Mouse (Mus musculus) ZHBTc4 (cell line): Measurements from ENCODE around the gene Pdrg1.

ENCODE experiments used
- DNase-seq: peaks from one replicate; pipeline ENCODE4 v3.0.0-alpha.2; 2011; ENCODE audit warnings: low read depth, low spot score

Gene Pdrg1

DNA sequence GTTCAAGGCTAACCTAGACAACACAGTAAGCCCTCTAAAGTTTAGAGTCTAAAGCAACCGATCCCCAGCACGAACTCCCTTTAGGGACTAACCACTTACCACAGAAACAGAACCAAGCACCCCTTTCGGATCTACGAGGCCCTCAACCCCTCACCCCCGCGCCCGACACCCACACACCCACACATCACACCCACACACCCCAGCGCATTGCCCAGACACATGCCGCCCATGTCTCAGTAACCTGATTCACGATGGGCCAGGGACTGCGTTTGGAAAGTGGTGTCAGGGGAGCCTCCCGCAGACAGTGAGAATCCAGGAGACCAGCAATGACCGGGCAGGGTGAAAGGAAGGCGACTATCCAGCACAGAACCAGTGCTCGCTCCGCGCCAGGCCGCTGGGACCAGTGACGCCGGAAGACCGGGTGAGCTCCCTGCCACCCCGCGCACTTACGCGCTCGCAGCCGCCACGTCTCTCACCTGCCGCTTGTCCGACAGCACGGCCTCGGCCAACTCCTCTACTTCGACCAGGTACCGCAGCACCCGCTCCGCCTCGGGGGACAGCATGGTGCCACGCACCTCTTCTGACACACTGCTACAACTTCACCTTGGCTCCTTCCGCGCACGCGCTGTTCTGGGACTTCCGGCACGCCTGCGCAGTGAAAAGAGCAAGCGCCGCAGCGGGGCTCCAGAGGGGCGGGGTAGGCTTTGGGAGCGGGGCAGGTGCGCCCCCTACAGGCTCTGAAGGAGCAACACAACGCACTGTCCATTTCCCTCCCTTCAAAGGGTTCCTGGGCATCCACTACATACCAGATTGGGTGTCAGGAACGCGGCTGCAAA lies at the start of gene Pdrg1:
Gene Pdrg1, minus strand, starts transcription at position 670 of the 836 bp plus-strand sequence.
- peak; percentile 97 for DNase-seq

DNA sequence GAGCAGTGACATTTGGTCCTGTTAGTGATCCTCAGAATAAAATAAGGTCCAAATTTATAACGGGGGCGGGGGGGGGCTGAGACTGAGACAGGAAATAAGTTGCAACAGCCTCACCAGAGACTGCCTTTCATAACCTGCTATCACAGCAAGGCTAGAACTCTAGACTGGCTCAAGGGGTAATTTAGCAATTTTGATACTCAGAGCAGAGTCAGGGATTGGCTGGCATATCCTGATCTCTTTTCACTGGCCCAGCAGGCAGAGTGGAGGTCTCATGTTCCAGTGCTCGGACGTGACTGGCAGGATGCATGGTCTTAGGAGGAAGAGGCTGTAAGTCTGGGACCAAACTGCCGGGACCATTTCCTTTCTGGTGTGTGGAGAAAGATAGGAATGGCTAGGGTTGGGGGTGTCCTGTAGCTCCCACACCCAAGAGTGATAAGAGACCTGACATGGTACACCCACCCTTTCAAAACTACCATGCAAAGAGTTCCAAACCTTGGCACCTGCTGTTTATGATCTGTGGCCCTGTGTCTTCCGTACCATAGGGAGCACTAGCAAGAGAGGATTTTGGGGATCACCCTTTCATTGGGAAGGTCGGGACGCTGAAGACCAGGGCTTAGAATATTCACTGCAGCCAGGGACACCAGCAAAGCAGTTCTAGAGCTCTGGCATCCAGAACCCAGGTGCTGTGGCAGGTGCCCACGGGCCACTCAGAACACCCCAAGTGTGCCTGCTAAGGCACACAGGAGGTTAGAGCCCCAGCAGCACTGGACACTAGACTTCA lies 49.2 kb upstream of the Pdrg1 start:
- no peak for DNase-seq

DNA sequence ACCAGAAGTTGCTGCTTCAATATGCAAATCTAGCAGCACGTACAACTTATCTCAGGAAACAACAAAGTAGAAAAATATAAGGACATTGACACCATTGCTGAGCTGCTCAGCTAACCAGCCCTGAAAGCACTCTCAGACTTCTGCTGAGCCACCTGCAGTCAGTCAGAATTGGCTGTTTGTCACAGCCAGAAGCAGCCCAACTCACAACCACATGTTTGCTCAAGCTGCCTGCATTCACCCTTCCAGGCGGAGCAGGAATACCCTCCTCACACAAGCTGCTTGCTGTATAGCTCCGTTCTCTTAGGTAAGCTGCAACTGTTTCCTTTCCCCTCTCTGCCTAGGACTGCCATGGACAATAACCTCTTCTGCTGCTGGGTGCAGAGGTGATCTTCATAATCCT lies 48.2 kb upstream of the Pdrg1 start:
- no peak for DNase-seq

DNA sequence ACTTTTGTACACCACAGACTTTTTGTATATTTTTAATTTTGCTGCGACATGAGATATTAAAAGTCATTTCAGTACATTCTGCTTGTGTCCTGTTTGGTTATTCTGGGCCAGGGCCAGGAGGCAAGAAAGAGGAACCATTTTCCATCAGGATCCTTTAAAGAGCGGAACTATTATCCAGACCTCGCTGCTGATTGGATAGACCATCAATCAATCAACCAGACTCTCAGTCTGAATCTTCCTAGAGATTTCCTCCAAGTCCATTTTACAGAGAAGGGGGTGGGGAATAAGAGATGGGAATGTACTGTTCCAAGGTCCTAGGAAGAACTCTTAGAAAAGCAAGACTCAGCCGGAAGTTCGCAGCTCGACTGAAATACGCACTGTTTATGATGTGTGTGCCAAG lies 45.0 kb upstream of the Pdrg1 start:
- no peak for DNase-seq

DNA sequence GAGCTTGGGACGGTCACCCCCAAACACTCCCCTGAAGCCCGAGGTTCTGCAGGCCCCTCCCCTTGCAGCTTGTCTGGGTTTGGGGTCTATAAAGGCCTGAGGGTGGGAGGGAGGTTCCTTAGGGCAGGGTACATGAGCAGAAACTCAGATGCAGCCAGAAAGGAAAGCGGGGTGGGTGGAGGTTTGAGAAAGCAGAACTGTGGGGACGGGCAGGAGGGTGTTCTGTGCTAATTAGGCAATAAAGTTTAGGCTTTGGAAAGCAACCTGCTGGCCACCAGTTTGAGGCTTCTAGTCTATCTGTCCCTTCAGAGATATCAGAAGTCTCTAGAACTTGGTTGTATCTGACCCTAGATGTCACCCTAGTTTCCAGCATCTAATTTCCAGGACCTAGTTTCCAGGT lies 43.1 kb upstream of the Pdrg1 start:
- no peak for DNase-seq

DNA sequence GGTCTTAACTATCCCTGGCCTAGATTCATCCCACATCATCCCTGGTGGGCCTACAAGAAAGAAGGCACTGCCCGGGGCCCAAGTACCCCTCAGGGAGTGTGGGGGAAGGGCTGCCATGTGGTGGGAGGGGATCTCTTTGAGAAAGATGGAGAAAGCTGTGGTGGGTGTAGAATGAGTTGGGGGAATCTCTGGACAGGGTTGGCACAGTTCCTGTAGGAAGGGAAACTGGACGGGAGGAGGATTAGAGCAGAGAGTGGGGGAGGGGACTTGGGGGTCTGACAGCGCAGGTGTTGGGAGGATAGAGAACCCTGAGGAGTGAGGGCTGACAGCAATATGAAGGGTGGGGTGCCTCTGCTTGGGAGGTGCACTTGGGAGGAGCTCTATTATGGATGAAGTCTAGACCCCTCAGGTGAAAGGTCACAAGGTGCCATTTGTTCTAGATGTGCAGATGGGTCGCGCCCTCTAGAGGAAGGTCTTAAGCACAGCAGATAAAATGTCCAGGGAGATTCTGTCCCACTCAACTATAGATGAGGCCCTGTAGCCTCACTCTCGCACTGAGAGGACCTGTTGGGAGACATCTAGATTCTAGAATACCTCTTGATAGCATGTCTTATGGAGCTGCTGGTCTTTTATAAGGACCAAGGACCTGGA lies 40.2 kb upstream of the Pdrg1 start:
- peak; percentile 62 for DNase-seq

DNA sequence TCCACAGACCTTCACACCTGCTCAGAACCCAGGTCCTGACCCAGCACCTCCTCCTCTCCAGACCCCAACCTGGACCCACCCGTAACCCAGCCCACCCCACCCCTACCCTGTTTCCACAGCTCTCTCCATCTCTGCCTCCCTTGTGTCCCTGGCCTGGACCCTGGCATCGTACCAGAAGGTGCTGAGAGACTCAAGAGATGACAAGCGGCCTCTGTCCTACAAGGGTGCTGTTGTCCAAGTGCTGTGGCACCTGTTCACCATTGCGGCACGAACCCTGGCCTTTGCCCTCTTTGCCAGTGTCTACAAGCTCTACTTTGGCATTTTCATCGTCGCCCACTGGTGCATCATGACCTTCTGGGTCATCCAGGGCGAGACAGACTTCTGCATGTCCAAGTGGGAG lies 38.7 kb upstream of the Pdrg1 start:
- no peak for DNase-seq

DNA sequence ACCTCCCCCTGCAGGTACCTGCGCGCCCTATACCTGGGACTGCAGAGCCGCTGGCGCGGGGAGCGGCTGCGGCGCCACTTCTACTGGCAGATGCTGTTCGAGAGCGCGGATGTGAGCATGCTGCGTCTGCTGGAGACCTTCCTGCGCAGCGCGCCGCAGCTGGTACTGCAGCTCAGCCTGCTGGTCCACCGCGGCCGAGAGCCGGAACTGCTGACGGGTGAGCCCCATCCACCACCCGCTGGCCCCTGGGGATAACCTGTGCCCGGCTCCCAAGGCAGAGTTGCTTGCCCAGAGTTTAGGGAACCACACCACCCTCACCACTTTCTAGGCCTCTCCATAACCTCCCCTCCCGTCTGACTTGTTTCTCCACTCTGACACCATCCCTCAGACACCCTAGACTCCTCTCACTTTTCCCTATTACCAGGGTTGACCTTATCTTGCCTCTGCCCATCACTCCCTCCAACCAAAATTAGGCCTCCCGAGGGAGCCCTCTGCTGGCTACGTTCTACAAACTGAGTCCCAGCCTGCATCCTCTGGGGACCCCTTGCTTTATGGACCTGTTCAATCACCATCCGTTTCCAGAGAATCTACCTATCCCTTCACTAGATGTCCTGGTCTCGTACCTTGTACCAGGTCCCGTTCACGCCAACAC lies 37.6 kb upstream of the Pdrg1 start:
- DNase-seq = peak; percentile 51

DNA sequence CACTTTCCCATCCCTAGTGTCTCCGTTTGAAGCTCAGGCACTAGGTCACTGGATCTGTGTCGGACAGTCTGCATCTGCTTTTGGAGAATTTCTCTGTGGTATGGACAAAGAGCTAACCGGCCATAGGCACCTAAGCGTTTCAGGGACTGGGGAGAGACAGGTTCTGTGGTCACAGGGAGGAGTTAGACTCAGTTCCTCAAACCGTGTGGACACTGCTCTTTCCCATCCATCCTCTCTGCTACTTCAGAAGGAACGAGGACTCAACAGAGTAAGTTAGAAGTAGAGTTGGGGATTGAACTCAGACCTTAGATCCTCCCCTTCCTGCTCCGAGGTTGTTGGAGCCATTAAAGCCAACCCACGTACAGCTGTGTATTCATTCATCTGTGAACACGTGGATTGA lies 36.3 kb upstream of the Pdrg1 start:
- DNase-seq = no peak

DNA sequence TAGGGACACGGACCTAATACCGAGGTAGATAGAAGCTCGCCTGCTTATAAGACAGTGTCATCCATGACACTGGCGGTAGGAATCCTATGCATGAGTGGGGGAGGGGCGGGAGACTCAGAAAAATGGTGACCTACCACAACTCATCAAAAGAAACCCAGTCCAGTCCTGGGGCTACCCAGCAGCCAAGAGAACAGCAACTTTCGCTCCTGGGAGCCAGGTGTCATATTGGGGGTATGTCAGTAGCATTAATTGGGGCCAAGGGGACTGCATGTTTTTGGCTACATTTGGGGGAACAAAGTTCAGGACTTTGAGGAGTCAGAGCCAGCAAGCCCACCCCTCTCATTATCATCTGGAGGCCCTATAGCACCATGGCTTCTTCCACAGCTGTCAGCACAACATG lies 35.9 kb upstream of the Pdrg1 start:
- DNase-seq = no peak

DNA sequence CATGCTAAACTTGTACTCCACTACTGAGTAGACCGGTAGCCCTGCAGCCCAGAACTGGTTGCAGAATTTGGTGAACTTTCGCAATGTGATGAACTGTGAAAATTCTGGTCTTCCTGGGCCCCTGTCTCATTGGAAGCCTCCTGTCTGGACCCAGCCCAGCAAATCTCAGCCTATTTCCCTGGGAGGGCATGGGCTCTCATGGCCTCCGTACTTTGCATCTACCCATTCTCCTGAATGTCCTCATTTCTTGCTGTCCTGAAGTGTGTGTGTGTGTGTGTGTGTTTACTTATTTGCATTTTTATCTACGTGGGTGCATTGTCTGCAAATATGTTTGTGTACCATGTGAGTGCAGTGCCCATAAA lies 34.8 kb upstream of the Pdrg1 start:
- no peak for DNase-seq

DNA sequence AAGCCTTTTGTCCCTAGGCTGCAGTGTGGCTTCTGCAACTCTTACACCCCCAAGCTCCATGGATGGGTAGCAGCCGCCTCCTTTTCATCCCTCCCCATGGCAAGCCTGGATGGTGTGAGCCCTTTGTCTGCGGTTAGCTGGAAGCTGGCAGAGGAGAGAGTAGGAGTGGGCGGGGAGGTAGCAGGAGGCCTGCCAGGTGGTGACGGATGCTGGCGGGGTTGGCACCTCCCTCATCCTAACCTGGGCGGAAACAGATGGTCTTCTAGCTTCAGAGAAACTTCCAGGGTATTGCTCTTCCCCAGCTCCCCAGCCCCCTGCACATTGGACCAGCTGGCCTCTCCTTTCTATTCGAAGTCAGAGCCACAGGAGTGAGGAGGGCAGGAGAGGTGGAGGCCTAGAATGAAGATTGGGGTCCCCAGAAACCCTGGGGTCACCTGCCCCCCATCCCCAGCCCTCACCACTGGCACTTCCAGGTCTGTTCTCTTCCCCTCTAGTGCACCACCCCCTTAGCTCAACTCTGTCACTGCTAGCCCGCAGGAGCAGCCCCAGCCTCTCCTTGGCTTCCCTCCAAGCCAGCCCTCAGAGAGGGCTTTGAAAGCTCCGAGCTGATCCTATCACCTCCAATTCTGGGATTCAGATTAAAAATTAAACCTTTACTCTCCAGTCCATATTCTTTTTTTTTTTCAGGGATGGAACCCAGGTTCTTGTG lies 34.2 kb upstream of the Pdrg1 start:
- DNase-seq = no peak

DNA sequence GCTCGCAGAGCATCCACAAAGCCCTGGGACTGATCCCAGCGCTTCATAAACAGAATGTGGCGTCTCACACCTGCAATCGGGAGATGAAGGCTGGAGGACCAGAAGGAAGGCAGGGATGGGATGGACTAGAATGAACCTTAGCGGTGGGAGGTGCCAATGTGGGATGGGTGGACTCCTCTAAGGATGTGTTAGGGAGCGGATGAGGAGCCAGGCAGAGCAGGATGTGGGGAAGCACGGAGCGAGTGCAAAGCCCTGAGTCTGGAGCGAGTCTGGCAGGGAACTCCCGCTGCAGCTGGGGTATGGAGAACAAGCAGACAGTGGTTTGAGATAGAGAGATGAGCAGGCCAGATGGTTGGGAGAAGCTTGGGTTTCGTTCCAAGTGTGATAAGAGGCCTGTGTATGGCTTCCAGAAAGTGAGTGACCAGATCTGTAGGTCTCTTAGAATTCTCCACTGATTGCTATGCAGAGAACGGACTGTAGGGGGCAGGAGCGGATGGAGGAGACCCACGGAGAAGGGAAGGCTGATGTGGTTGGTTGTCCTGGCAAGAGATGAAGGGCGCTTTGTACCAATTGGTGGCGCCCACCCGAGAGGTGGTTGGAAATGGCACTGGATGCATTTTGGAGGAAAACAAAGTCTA lies 32.7 kb upstream of the Pdrg1 start:
- peak; percentile 74 for DNase-seq

DNA sequence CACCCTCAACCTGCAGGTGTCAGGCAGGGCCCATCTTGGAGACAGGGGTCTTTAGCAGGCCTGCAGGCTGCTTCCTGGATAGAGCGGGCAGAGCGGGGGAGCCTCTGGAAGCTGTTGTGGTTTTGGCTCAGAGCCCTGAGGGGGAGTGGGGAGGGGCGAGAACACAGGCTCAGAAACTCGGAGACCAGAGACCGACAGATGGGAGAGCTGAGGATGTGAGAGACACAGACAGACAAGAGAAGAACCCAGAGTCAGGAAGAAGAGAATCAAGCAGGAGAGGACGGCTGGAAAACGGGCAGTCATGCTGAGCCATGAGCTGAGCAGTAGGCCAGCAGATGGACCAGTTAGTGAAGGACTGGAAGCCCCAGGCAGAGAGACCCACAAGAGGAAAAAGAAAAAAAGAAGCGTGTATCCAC lies 30.7 kb upstream of the Pdrg1 start:
- no peak for DNase-seq

DNA sequence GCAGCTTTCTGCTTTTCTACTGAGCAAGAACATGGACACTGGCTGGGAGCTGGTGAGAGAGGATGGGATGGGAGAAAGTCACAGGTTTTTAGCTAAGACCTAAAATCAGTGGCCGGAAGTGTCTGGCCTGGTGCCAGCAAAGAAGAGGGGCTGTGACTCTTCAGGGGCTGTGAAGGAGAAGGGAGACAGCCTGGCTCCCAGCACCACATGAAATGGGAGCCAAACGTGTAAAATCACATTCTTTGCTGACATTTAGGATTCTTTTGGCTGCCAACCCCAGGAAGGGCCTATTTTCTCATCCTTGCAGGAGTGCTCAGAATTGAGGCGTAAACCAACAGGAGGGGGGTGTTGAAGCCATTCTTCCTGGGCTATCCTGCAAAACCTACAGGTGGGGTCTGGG lies 28.7 kb upstream of the Pdrg1 start:
- no peak for DNase-seq

DNA sequence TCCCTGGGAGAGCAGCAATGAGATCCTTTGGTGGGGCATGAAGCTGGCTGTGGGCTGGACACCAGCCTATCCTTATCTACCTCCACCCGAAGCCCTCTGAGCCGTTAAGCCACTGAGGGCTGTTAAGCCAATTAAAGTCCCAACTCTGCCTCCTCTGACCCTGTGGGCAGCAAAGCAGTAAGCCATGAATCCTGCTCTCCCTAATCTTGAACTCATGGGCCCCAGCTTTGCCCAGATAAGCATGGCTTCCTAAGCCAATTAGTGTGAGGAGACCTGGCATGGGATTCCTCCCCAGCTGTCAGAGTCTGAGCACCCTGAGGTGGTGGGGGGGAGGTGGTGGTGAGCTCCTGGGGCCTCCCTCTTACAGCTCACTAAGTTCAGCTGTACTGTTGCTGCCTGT lies 21.5 kb upstream of the Pdrg1 start:
- no peak for DNase-seq

DNA sequence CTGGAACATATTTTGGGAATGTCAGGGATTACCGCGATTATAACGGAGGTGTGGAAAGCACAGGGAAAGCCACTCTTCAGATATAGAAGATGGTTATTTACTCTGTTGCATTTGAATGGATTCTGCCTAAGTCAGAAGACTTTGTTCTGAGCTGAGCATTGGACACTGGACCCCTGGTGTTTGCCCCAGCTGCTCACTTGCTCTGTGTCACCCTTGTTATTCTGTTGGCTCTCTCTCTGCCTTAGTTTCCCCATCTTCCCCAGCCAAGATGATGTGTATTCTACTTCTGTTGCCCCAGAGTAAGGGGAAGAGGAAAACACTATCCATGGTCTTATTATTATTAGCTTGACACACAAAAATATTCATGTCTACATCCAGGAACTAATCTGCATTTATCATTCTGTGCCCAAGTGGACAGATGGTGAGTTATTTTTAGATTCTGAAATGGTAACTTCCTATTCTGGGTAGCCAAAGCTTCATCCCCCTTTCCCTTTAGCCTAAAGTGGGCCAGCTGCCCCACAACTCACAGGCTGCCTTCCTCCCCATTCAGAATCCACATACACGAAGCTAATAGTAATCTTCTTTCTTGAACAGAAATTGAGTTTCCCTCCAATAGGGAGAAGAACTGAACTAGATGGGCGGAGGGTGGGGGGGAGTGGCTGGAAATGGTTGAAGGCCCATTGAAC lies 18.5 kb upstream of the Pdrg1 start:
- no peak for DNase-seq

DNA sequence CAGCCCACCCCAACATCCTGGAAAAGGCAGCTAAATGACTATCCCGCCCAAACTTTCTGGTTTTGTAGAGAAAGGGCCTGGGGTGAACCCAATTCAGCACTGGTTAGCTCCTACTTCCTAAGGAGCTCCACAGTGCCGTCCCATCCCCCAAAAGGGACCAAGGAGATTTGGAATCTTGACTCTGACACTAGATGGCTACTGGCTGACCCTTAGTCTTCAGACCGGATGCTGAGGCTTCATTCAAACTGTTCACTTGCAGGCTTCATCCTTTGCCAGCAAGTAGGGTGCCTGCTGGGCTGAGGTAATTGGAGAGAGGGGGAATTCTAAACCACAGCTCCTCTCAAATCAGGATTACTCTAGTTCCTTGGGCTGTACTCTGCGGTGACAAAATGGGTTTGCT lies 17.7 kb upstream of the Pdrg1 start:
- DNase-seq = peak; percentile 39

DNA sequence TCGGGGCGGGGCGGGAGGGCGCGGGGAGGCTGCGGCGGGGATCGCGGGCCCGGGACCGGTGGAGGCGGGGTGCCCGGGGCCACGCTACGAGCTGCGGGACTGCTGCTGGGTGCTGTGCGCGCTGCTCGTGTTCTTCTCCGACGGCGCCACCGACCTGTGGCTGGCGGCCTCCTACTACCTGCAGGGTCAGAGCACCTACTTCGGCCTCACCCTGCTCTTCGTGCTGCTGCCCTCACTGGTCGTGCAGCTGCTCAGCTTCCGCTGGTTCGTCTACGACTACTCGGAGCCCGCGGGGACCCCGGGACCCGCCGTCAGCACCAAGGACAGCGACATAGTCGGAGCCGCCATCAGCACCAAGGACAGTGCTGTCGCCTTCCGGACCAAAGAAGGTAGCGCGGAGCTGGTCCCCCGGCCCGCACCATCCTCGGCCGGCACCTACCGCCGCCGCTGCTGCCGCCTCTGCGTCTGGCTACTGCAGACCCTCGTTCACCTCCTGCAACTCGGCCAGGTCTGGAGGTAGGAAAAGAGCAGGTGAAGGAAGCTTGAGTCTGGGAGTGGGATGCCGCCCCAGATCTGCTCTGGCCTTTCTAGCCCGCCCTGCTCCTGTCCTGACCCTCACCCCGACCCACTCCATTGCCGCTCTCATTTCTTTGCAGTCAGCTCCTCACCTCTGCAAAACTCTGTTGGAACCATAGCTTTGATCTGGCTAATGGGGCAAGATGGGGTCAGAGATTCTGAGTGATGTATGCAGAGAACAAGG lies 17.0 kb upstream of the Pdrg1 start:
- peak; percentile 92 for DNase-seq
